Mouse (Mus musculus) frontal cortex, adult (tissue): ENCODE results near the gene Slc25a48.
A peak's percentile ranks its signal among the peaks of the same experiment; 100 is the strongest.

Source experiments
- ATAC-seq: cut with Nextera tagmentation; 2 replicates; pipeline ENCODE4 v1.9.2; 2017; ENCODE audit warnings: mild to moderate bottlenecking, moderate library complexity, mixed read lengths; ENCODE audit not compliant: low TSS enrichment

The Slc25a48 gene

GRCm38 (mm10) chr13:56438211-56439075 lies at the start of gene Slc25a48:
TSS of gene Slc25a48 (plus strand) at chr13:56438355.
- ATAC-seq = peak; percentile 64

- ATAC-seq = no peak
These were observed 40.6 kb upstream of the Slc25a48 start for GRCm38 (mm10) chr13:56397572-56397971.

- no peak for ATAC-seq
These were observed 37.0 kb upstream of the Slc25a48 start for GRCm38 (mm10) chr13:56401186-56401585.

GRCm38 (mm10) chr13:56403381-56404086 lies 34.6 kb upstream of the Slc25a48 start:
- ATAC-seq = no peak

GRCm38 (mm10) chr13:56404511-56405140 lies 33.5 kb upstream of the Slc25a48 start:
- no peak for ATAC-seq

GRCm38 (mm10) chr13:56412286-56412873 lies 25.8 kb upstream of the Slc25a48 start:
- ATAC-seq = no peak

- ATAC-seq = no peak
These were observed 19.3 kb upstream of the Slc25a48 start for GRCm38 (mm10) chr13:56418685-56419483.

GRCm38 (mm10) chr13:56419538-56419937 lies 18.6 kb upstream of the Slc25a48 start:
- ATAC-seq = no peak

GRCm38 (mm10) chr13:56422072-56422723 lies 16.0 kb upstream of the Slc25a48 start:
- peak; percentile 16; the same call in 1 of the 2 replicates for ATAC-seq

- no peak for ATAC-seq
These were observed 12.2 kb upstream of the Slc25a48 start for GRCm38 (mm10) chr13:56425931-56426330.

GRCm38 (mm10) chr13:56426365-56426764 lies 11.8 kb upstream of the Slc25a48 start, which contains the start of gene Gm3045:
TSS of gene Gm3045 (plus strand) at chr13:56426594.
- ATAC-seq = no peak

- peak; percentile 82 for ATAC-seq
These were observed 9.2 kb upstream of the Slc25a48 start for GRCm38 (mm10) chr13:56428724-56429500.

- no peak for ATAC-seq
These were observed 5.7 kb upstream of the Slc25a48 start for GRCm38 (mm10) chr13:56432496-56432895.

GRCm38 (mm10) chr13:56433466-56433865 lies 4.7 kb upstream of the Slc25a48 start:
- peak; percentile 46; the same call in 1 of the 2 replicates for ATAC-seq

- ATAC-seq = no peak
These were observed 3.8 kb upstream of the Slc25a48 start for GRCm38 (mm10) chr13:56434311-56434751.

GRCm38 (mm10) chr13:56435615-56436287 lies 2.4 kb upstream of the Slc25a48 start:
- ATAC-seq = no peak

- no peak for ATAC-seq
These were observed 5.3 kb downstream of the Slc25a48 start for GRCm38 (mm10) chr13:56443411-56443810.

- no peak for ATAC-seq
These were observed 6.0 kb downstream of the Slc25a48 start for GRCm38 (mm10) chr13:56444112-56444511.

- no peak for ATAC-seq
These were observed 6.8 kb downstream of the Slc25a48 start for GRCm38 (mm10) chr13:56444996-56445395.
